Mouse (Mus musculus): ENCODE results near the gene Ndrg4. TPM values are rescaled to one million over a fixed set of nuclear protein-coding genes. Genes with fewer than 3 reads are reported as not detected.

The Ndrg4 gene
- total RNA-seq, 2 experiments from 2014 or later = 1,675 to 1,813 TPM

GRCm38 (mm10) chr8:95688073-95688672 is 11.4 kb downstream of the Ndrg4 start:
- Histone ChIP-seq H3K27ac (peak overlapping the region; percentile 42; the same call in 1 of the 2 replicates), H3K4me3 (no peak overlapping the region)
- TF ChIP-seq CTCF (IDR thresholded peaks at IDR 0.05) = no peak; the same call in 1 of the 2 replicates
- intact Hi-C loops (cut with DNase I) = no loop called here
- DNase-seq (ENCODE audit: extremely low spot score in 1 of 2, low spot score in 2 of 2) = peak in 1 of 2 experiments; percentile 74

GRCm38 (mm10) chr8:95690929-95691541 is 14.3 kb downstream of the Ndrg4 start:
- intact Hi-C loops (cut with DNase I) = no loop called here
- TF ChIP-seq CTCF (IDR thresholded peaks at IDR 0.05) = no peak
- no peak overlapping the region for H3K27ac ChIP-seq
- no peak overlapping the region for H3K4me3 ChIP-seq
- DNase-seq (ENCODE audit: extremely low spot score in 1 of 2, low spot score in 2 of 2) = no peak

DNA sequence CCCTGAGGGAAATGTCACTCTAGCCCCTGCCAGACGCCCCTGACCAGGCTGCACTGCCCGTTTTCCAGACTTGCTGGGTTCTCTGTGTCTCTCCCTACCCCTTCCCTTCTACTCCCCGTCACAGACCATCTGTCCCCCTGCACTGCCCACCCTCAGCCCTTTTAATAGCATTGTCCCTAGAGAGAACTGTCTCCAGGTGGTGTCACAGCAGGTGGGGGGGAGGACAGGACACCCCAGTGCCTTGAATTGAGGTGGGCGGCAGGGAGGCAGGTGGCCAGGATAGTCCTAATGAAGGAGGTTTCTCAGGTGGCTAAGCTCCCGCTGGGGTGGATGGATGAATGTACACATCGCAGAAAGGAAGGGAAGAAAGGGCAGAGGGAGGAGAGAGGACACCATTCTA is 17.9 kb downstream of the Ndrg4 start:
- no peak overlapping the region for H3K4me3 ChIP-seq
- peak overlapping the region; percentile 83 for H3K27ac ChIP-seq
- intact Hi-C loops (cut with DNase I) = loop anchor here (2.0 to 5.0 kb wide), 3 partner anchors 16 to 347 kb away; no protein-coding TSS in a partner anchor
- peak; percentile 55 to 81 for DNase-seq (ENCODE audit: extremely low spot score in 1 of 2, low spot score in 2 of 2)
- TF ChIP-seq CTCF (IDR thresholded peaks at IDR 0.05) = no peak

- H3K4me3 ChIP-seq = no peak overlapping the region; the same call in 1 of the 2 replicates
- intact Hi-C loops (cut with DNase I) = loop anchor here (1.0 to 5.0 kb wide), 4 partner anchors 90 to 349 kb away; no protein-coding TSS in a partner anchor
- peak overlapping the region; percentile 80 for H3K27ac ChIP-seq
- no peak for DNase-seq (ENCODE audit: extremely low spot score in 1 of 2, low spot score in 2 of 2)
- no peak for TF ChIP-seq CTCF (IDR thresholded peaks at IDR 0.05)
Measured at GRCm38 (mm10) chr8:95696661-95697060, 19.9 kb downstream of the Ndrg4 start.

DNA sequence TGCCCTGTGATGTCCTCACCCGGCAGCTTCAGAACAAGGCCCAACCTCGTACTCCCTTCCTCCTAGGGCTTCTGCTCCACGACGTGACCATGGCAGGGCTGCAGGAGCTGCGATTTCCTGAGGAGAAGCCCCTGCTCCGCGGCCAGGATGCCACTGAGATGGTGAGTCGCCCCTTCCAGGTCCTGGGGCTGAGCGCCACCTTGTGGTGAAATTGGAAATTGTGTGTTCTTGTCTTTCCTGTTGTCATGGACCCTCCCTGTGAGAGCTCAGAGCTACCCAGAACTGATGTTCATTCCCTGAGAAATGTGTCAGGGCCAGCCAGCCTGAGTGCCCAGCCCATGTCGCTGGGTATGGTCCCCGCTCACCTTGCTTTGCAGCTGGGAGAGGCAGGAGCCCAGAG is 20.3 kb downstream of the Ndrg4 start:
- peak; percentile 96 for TF ChIP-seq CTCF (IDR thresholded peaks at IDR 0.05)
- DNase-seq (ENCODE audit: extremely low spot score in 1 of 2, low spot score in 2 of 2) = peak; percentile 85 to 92
- intact Hi-C loops (cut with DNase I) = loop anchor here (1.0 to 5.0 kb wide), 4 partner anchors 91 to 350 kb away; no protein-coding TSS in a partner anchor
- Histone ChIP-seq H3K27ac (peak overlapping the region; percentile 92), H3K4me3 (peak overlapping the region; percentile 28)

DNA sequence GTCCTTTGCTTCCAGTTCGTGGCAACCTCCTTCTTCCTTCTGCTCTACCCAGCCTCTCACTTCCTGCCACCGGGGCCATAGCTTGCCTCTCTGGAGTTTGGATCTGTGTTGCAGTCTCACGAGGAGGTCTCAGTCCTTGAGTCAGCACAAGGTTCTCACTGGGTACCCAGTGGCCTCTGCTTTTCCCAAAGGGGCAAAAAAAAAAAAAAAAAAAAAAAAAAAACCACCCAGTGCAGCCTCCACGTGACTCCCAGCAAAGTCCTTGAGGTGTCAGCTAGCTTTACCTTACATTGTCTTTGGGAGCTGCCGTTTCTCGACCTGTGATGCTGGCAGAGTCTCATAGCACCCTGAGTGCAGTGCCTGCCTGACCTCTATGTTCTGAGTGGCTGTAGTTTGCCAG is 21.4 kb downstream of the Ndrg4 start:
- intact Hi-C loops (cut with DNase I) = loop anchor here (5.0 kb wide), 2 partner anchors 211 to 351 kb away; no protein-coding TSS in a partner anchor
- H3K4me3 ChIP-seq = no peak overlapping the region
- TF ChIP-seq CTCF (IDR thresholded peaks at IDR 0.05) = no peak
- DNase-seq (ENCODE audit: extremely low spot score in 1 of 2, low spot score in 2 of 2) = no peak
- peak overlapping the region; percentile 92 for H3K27ac ChIP-seq

GRCm38 (mm10) chr8:95700282-95700681 is 23.5 kb downstream of the Ndrg4 start:
- intact Hi-C loops (cut with DNase I) = no loop called here
- Histone ChIP-seq H3K4me3 (no peak overlapping the region), H3K27ac (peak overlapping the region; percentile 92)
- no peak for TF ChIP-seq CTCF (IDR thresholded peaks at IDR 0.05)
- DNase-seq (ENCODE audit: extremely low spot score in 1 of 2, low spot score in 2 of 2) = peak; percentile 68 to 79

GRCm38 (mm10) chr8:95701809-95702208 is 25.0 kb downstream of the Ndrg4 start:
- H3K27ac ChIP-seq = peak overlapping the region; percentile 92
- no peak for TF ChIP-seq CTCF (IDR thresholded peaks at IDR 0.05)
- no peak overlapping the region for H3K4me3 ChIP-seq
- no peak for DNase-seq (ENCODE audit: extremely low spot score in 1 of 2, low spot score in 2 of 2)
- intact Hi-C loops (cut with DNase I) = no loop called here

- TF ChIP-seq CTCF (IDR thresholded peaks at IDR 0.05) = no peak
Measured at GRCm38 (mm10) chr8:95702480-95703446, 26.0 kb downstream of the Ndrg4 start.

DNA sequence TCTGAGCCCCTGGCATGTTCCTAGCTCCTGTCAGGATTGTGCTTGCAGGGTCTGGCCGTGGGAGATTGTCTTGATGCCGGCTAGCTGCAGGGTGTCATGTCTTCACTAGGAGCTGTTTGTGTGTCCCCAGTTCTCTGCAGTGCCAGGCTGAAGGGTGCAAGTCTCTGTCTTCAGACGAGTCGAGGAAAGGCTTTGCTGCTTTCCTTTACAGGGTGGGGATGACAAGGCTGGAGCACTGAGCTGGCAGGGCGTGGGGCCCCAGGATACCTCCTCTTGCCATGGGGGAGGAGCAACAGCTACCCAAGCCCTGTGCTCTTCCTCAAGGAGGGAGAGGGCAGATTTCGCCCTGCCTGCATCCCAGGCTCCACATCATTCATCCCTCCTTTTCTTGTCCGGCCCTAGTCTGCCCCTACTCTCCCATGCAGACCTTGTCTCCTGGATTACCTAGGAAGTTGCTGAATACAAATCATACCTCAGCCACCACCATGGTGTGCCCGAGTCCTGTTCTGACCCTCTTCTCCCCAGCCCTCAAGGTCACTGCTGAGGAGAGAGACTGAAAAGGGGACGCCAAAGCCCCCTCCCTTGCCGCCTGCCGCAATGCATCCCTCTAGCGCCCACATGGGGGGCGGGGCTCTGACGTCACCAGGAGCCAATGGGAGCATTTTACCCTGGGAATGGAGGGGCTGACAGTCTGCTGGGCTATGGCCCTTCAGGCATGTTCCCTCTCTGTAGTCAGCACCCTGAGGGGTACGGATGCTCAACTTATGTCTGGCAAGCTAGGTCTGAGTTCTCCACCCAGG is 26.9 kb downstream of the Ndrg4 start:
- peak; percentile 88 to 89 for DNase-seq (ENCODE audit: extremely low spot score in 1 of 2, low spot score in 2 of 2)
- TF ChIP-seq CTCF (IDR thresholded peaks at IDR 0.05) = no peak
- intact Hi-C loops (cut with DNase I) = no loop called here
- Histone ChIP-seq H3K4me3 (peak overlapping the region; percentile 76), H3K27ac (peak overlapping the region; percentile 97)

More at GRCm38 (mm10) chr8:95702480-95703446, 26.0 kb downstream of the Ndrg4 start:
- peak overlapping the region; percentile 97 for H3K27ac ChIP-seq
- peak overlapping the region; percentile 76 for H3K4me3 ChIP-seq
- DNase-seq (ENCODE audit: extremely low spot score in 1 of 2, low spot score in 2 of 2) = peak; percentile 90 to 92
- intact Hi-C loops (cut with DNase I) = no loop called here

GRCm38 (mm10) chr8:95704538-95704937 is 27.8 kb downstream of the Ndrg4 start:
- intact Hi-C loops (cut with DNase I) = no loop called here
- DNase-seq (ENCODE audit: extremely low spot score in 1 of 2, low spot score in 2 of 2) = no peak
- Histone ChIP-seq H3K4me3 (peak overlapping the region; percentile 76), H3K27ac (peak overlapping the region; percentile 97)
- TF ChIP-seq CTCF (IDR thresholded peaks at IDR 0.05) = no peak
